Mouse (Mus musculus) adrenal gland, postnatal 25 days (tissue): ENCODE results near the gene Psmb3. TPM values are rescaled to one million over a fixed set of nuclear protein-coding genes. Genes with fewer than 3 reads are reported as not detected.
"Not testable (repeated sequence)": the region's sequence is repeated elsewhere in the genome, so short reads cannot be mapped to it uniquely, and the experiment has no call there.

Source experiments
- DNase-seq: peaks from one replicate; pipeline ENCODE4 v3.0.0; 2021; ENCODE audit warnings: mixed read lengths
- long read RNA-seq: library from polyadenylated mRNA; stranded (forward); transcript quantifications from one replicate; pipeline ENCODE4 v2.0.0, GENCODE M21; 2021
- total RNA-seq: library from RNA; stranded (reverse); gene quantifications from 2 replicates; pipeline ENCODE4 v1.2.3, GENCODE M21; 2021

The Psmb3 gene
- 216 and 226 TPM in 2 replicates for total RNA-seq
- long read RNA-seq, transcript Psmb3-201 (6 exons, 766 nt), result major isoform, 124 of 141 reads
- long read RNA-seq, partial matches to known transcripts, result 8 of 141 reads
- long read RNA-seq, other reads (novel, unspliced or antisense), result 5 of 141 reads

GRCm38 (mm10) chr11:97703039-97703826, at the start of gene Psmb3:
Gene Psmb3, plus strand, starts transcription at chr11:97703399.
- DNase-seq, result peak; percentile 94

DNA sequence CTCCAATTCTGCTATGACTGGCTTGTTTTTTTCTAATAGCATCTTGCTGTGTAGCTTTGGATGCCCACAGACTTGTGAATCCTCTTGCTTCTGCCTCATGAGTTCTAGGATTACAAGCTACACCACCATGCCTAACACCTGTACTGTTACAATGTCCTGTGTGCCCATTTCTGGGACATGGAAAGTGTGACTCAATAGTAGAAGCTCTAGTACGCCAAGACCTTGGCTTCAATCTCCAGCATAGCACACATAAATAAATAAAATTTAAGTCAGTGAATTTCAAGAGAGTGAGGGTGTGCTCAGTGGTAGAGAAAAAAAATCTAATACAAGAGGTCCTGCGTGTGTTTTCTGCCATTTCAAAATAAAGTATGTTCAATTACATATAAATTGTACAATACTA, 49.0 kb upstream of the Psmb3 start:
- DNase-seq, result no peak

- no peak for DNase-seq
Observed at GRCm38 (mm10) chr11:97656269-97656971, 46.8 kb upstream of the Psmb3 start.

- DNase-seq, result peak; percentile 54
Observed at GRCm38 (mm10) chr11:97657184-97657945, 45.8 kb upstream of the Psmb3 start.

- not testable (repeated sequence) for DNase-seq
Observed at GRCm38 (mm10) chr11:97657967-97658366, 45.2 kb upstream of the Psmb3 start.

- no peak for DNase-seq
Observed at GRCm38 (mm10) chr11:97658751-97659266, 44.4 kb upstream of the Psmb3 start.

DNA sequence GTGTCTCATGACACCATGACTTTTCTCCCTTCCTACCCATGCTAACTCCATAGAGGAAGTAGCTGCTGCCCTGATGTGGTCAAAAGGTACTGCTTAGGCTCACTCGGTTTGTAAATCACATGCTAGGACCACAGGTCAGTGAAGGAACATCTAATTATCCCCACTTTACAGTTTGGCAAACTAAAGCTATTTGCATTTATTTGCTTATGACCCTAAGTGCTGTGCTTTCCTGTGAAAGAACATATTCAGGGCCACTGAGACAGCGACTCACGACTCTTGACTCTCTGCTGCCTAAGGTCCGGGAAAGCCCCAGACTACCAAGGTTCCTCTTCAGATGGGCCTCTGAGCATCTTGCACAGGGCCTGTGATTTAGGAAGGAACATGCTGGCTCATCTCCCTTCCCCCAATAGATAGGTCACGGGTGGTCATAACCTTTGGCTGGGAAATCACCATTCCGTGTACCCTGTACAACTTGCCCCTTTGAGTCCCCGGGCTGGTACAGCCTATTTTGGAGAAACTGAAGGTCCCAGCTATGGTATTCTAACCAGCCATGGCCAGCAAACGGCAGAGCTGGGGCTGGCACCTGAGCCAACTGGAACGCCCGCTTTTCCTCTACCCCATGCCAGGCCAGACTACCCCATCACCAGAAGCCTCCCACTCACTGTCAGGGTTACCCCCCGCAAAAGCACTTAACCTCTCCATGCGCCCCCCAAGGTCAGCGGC, 43.8 kb upstream of the Psmb3 start:
- DNase-seq, result no peak

DNA sequence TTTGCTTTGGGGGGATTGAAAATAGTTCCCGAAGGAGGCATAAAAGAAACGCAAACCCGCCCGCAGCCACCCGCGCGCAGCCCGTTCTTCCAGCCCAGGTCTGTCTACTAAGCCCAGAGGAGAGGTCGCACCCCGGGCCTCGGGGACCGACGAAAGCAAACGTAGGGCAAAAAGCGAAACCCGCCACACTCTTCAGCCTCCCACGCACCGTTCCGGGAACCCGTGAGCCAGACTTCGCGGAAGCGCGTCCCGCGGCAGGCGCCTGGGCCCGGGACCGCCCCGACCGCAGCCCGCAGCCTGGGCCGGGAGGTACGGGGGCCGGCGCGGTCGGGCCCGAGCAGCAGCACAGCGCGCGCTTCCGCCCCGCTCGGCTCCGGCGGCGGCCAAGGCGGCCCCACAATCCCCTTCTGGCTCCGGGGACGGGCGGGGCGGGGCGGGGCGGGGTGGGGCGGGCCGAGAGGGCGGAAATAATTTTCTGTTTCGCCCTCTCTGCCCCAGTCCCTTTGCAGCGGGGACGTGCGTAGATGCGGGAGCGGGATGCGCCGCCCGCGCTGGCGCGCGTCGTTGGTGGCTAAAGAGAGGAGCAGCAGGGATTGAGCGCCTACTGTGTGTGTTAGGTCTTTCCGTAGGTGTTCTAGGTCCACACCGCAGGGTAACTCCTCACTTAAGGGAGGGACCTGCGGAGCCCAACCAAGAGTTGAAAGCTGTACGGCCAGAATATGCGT, 43.0 kb upstream of the Psmb3 start:
- peak; percentile 81 for DNase-seq

DNA sequence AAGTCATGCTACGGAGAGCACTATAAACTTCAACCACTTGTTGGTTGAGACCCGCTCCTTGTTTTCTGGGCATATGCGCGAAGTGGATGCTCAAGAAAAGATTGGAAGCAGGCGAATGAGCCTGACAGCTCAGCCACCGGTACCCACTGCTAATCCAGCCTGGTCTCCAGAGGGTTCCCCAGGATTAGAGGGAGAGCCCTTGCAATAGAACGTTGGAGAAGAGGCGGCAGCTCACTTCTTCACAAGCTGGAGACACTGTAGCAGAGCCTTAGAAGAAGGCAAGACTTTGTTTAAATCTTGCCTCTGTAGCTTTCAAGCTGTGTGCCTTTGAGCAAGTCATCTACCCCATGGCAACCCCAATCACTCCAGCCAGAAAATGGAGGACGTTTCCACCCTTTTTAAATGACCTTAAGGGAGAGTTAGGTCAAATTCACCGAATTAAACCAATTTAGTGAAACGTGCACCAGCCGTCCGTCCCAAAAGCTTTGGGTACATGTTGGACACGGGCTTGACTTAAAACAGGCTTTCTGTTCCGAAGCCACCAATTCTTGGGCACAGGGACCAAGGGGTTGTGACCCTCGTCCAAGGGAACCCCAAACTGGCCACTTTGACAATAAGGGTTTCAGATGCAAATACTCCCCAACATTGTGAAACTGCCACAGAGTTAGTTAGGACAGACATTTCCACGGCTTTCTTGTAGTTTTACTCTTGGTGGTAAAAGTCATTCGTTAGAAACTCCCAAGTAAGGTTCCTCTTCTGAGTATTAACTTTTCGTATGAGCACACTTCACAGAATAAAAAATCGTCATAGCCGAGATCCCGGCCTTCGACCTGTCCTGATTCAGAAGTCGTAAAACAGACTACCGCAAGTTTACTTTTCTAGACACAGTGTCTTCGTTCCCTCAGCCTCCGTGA, 42.2 kb upstream of the Psmb3 start:
- DNase-seq, result no peak

DNA sequence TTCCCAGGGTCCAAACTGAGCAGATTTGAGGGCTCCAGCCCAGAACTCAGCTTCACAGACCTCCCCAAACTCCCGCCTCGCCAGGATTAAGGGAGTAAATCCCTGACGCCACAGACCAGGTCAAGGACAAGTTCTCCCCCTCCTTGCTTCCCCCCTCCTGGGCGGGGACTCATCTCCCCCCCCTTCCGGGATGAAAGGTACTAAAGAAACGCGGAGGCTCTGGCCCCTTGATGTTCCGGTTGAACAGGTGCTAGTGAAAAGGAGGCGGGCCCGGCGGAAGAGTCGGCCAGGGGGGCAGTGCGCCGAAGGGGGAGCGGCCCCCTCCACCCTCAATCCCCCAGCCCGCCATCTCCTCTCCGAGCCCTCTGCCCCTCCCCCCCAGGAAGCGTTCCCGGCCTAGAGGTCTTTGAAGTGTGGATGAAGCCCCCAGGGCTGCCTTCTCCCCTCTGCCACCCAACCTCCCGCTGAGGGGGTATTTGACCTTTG, 41.5 kb upstream of the Psmb3 start:
- peak; percentile 69 for DNase-seq

GRCm38 (mm10) chr11:97662207-97662892, 40.8 kb upstream of the Psmb3 start:
- no peak for DNase-seq

- DNase-seq, result peak; percentile 82
Observed at GRCm38 (mm10) chr11:97662893-97663527, 40.2 kb upstream of the Psmb3 start, which contains the start of gene Mllt6. Gene Mllt6, plus strand, starts transcription at chr11:97663414.

DNA sequence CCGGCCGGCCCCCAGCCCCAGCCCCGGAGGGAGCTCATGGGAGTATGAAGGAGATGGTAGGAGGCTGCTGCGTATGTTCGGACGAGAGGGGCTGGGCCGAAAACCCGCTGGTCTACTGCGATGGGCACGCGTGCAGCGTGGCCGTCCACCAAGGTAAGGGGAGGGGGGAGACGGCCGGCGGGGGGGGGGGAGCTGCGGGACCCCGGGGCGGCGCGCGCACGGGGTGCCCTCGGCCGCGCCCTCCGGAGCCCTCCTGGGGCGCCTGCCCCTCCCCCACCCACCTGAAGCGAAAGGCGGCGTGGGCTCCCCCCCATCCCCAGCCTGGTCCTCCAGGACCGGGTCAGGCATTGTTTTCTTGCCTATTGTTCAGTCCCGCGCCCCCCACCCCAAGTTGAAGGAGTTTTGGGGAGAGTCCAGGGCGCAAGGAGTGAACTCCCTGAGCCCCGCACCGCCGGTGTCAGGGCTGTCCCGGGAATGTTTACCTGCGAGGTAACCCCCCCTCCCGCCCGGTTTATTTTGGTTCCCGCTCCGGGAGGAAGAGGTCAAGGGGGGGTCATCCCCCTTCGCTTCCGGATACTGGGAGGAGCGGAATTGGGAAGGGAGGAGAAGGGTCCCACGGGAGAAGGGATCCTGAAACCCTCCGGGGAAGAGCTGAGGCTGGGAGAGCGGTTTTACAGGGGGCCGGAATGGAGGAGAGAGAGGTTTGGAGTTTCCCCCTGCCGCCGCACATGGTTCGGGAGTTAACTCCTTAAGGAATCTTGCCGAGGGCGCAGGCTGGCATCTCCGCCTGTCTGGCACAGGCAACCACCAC, 39.5 kb upstream of the Psmb3 start:
- no peak for DNase-seq

DNA sequence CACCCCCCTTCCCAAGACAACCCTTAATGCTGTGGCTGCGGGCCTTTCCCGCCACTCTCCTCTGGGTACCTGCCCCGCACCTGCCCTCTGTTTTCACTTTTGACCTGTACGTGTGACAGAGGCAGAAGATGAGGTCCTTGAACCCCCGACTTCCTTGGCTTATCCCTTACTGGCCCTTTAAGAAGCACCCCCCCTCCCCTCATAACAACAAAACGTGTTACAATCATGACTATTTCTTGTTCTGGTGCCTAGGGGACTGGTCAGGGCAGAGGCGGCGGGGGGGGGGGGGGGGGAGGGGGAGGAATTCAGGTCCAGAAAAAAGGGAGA, 38.9 kb upstream of the Psmb3 start:
- no peak for DNase-seq

DNA sequence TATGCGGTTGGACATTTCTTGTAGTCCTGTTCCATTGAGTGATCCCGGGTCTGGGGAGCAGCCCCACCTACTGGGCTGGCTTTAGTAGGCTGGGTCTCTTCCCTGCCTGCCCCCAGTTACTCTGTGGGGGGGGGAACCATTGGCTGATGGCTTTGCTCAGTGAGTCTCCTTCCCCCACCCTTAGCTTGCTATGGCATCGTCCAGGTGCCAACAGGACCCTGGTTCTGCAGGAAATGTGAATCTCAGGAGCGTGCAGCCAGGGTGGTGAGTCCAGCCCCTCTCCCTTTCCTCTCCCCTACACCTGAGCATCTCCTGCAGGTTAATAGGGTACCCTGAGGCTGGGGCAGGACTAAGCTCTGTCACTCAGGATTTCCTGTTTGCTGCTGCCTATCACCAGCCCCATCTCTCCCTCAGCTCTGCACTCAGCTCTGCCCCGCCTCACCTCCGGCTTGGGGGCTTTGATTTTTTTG, 38.4 kb upstream of the Psmb3 start:
- no peak for DNase-seq

DNA sequence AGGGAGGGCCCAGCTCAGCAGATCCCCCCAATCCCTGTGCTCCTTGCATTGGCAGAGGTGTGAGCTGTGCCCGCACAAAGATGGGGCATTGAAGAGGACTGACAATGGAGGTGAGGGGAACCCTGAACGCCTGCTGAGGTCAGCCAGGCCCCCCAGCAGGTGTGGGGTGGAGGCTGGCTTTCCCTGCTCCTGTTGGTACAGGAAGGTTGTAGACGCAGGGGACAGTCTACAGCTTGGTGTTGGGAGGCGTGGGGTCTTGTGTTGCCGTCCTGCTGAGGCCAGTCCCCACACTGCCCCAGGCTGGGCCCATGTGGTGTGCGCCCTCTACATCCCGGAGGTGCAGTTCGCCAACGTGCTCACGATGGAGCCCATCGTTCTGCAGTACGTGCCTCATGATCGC, 37.8 kb upstream of the Psmb3 start:
- DNase-seq, result no peak

DNA sequence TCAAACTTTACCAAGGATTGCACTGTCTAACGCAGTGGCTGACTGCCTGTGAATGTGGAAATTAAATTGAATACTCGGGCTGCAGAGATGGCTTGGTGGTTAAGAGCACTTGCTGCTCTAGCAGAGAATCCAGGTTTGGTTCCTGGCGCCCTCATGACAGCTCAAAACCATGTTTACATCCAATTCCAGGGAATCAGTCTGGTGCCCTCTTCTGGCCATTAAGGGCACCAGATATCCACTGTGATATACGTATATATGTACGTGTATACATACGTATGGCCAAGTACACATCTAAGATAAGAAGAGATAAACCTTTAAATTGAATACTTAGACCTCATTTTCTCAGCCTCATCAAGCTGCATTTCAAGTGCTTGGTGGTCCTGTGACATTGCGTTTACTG, 37.0 kb upstream of the Psmb3 start:
- no peak for DNase-seq

- DNase-seq, result no peak
Observed at GRCm38 (mm10) chr11:97666794-97667193, 36.4 kb upstream of the Psmb3 start.
